Mouse (Mus musculus) embryonic stem cell, embryonic (primary cell): ENCODE results near the gene Apoa5.

ENCODE experiments used
- CTCF ChIA-PET, 4 experiments: fragments of 300-600 bp in 2 of 4; fragments of 350-600 bp in 2 of 4; sonication (Branson Sonifier 250); formaldehyde crosslinking; loops; one replicate each; lab custom pipeline; 2022; ENCODE audit warnings: inconsistent platforms in 2 of 4; lab: Charles Lee
- POLR2A ChIA-PET, 4 experiments: fragments of 300-600 bp in 2 of 4; fragments of 350-600 bp in 2 of 4; sonication (Branson Sonifier 250); formaldehyde crosslinking; loops; one replicate each; lab custom pipeline; 2022; ENCODE audit warnings: antibody characterized with exemption in 4 of 4, inconsistent platforms in 1 of 4; lab: Charles Lee

Apoa5 gene

GRCm38 (mm10) chr9:46246752-46247324 lies 21.6 kb upstream of the Apoa5 start:
- ChIA-PET POLR2A (interaction anchor here in 3 of 4 experiments (0.6 to 3.8 kb wide), 11 partner anchors 12 to 444 kb away, joined by 3 to 17 read pairs (median 4); partner anchors contain the start of gene Apoa1 (in 1 of the 3)), CTCF (interaction anchor here (0.6 to 2.6 kb wide), 45 partner anchors 9 to 722 kb away, joined by 3 to 31 read pairs (median 4); partner anchors contain the start of genes Pafah1b2 (in 2 of the 4), Sik3 (in 2 of the 4) and Apoa1 (in 1 of the 4))

GRCm38 (mm10) chr9:46256177-46256576 lies 12.3 kb upstream of the Apoa5 start:
- CTCF ChIA-PET: interaction anchor here in 2 of 4 experiments (0.7 to 1.8 kb wide), 2 partner anchors 9 to 63 kb away, joined by 4 read pairs; no protein-coding TSS in a partner anchor
- POLR2A ChIA-PET: interaction anchor here in 1 of 4 experiments (1.8 kb wide), 1 partner anchor 13 kb away, joined by 4 read pairs; no protein-coding TSS in a partner anchor

- POLR2A ChIA-PET: interaction anchor here in 3 of 4 experiments (0.6 to 1.3 kb wide), 7 partner anchors 11 to 372 kb away, joined by 3 to 6 read pairs (median 3); no protein-coding TSS in a partner anchor
- CTCF ChIA-PET: interaction anchor here in 1 of 4 experiments (0.9 to 1.1 kb wide), 4 partner anchors 10 to 178 kb away, joined by 3 read pairs; partner anchors contain the start of gene Bud13
These were observed 11.6 kb upstream of the Apoa5 start for GRCm38 (mm10) chr9:46256658-46257385.

- ChIA-PET CTCF (interaction anchor here in 1 of 4 experiments (0.9 to 1.1 kb wide), 4 partner anchors 11 to 179 kb away, joined by 3 read pairs; partner anchors contain the start of gene Bud13), POLR2A (interaction anchor here in 2 of 4 experiments (0.6 to 1.3 kb wide), 6 partner anchors 10 to 372 kb away, joined by 3 to 5 read pairs (median 3); no protein-coding TSS in a partner anchor)
These were observed 10.9 kb upstream of the Apoa5 start for GRCm38 (mm10) chr9:46257546-46257945.

- ChIA-PET POLR2A (interaction anchor here in 2 of 4 experiments (0.7 to 2.0 kb wide), 5 partner anchors 10 to 207 kb away, joined by 3 to 6 read pairs (median 4); partner anchors contain the start of gene Bud13 (in 1 of the 2)), CTCF (no interaction called here)
These were observed 9.3 kb upstream of the Apoa5 start for GRCm38 (mm10) chr9:46259111-46259510.

GRCm38 (mm10) chr9:46261131-46261530 lies 7.3 kb upstream of the Apoa5 start:
- ChIA-PET CTCF (interaction anchor here in 2 of 4 experiments (0.6 to 0.9 kb wide), 2 partner anchors 12 to 32 kb away, joined by 3 to 4 read pairs; partner anchors contain the start of gene Zpr1 (in 1 of the 2)), POLR2A (interaction anchor here in 1 of 4 experiments (1.1 kb wide), 1 partner anchor 22 kb away, joined by 3 read pairs; the partner anchor contains the start of gene Bud13)

- ChIA-PET CTCF (interaction anchor here in 3 of 4 experiments (0.9 to 2.1 kb wide), 6 partner anchors 14 to 83 kb away, joined by 3 to 10 read pairs (median 6); partner anchors contain the start of gene Bud13 (in 2 of the 3)), POLR2A (interaction anchor here in 3 of 4 experiments (0.9 to 2.2 kb wide), 12 partner anchors 9 to 48 kb away, joined by 3 to 10 read pairs (median 4); partner anchors contain the start of gene Bud13 (in 3 of the 3))
These were observed 692 bp downstream of the Apoa5 start for GRCm38 (mm10) chr9:46269125-46269524.

- POLR2A ChIA-PET: interaction anchor here (0.5 to 2.2 kb wide), 15 partner anchors 11 to 317 kb away, joined by 3 to 10 read pairs (median 4); partner anchors contain the start of gene Bud13 (in 2 of the 4)
- CTCF ChIA-PET: interaction anchor here (0.6 to 1.6 kb wide), 12 partner anchors 10 to 268 kb away, joined by 3 to 11 read pairs (median 4); partner anchors contain the start of gene Bud13 (in 2 of the 4)
These were observed 2.3 kb downstream of the Apoa5 start for GRCm38 (mm10) chr9:46270782-46271181.

- ChIA-PET POLR2A (interaction anchor here (0.9 to 3.6 kb wide), 7 partner anchors 11 to 317 kb away, joined by 3 to 36 read pairs (median 5); partner anchors contain the start of genes Bud13 (in 3 of the 4) and Sidt2 (in 1 of the 4)), CTCF (interaction anchor here (0.5 to 2.7 kb wide), 14 partner anchors 10 to 365 kb away, joined by 3 to 41 read pairs (median 3); partner anchors contain the start of genes Bud13 (in 2 of the 4), Apoa1 (in 1 of the 4), Pcsk7 (in 1 of the 4) and Rnf214 (in 1 of the 4))
These were observed 3.6 kb downstream of the Apoa5 start for GRCm38 (mm10) chr9:46272070-46272469.

GRCm38 (mm10) chr9:46272677-46273454 lies 4.4 kb downstream of the Apoa5 start, which contains the start of gene Zpr1:
Gene Zpr1 (plus strand): TSS chr9:46273064.
- ChIA-PET CTCF (interaction anchor here (0.5 to 2.7 kb wide), 17 partner anchors 10 to 852 kb away, joined by 3 to 41 read pairs (median 3); partner anchors contain the start of genes Bud13 (in 3 of the 4), Apoa1 (in 1 of the 4), Pcsk7 (in 1 of the 4) and Rnf214 (in 1 of the 4)), POLR2A (interaction anchor here (0.9 to 3.6 kb wide), 10 partner anchors 10 to 317 kb away, joined by 3 to 36 read pairs (median 4); partner anchors contain the start of genes Bud13 (in 4 of the 4) and Sidt2 (in 1 of the 4))

GRCm38 (mm10) chr9:46274494-46274893 lies 6.1 kb downstream of the Apoa5 start:
- ChIA-PET POLR2A (interaction anchor here in 3 of 4 experiments (0.6 to 3.6 kb wide), 3 partner anchors 8 to 85 kb away, joined by 10 to 36 read pairs (median 33); partner anchors contain the start of gene Bud13 (in 2 of the 3)), CTCF (interaction anchor here in 2 of 4 experiments (0.8 to 1.7 kb wide), 2 partner anchors 8 to 9 kb away, joined by 4 read pairs; partner anchors contain the start of gene Bud13 (in 2 of the 2))

GRCm38 (mm10) chr9:46282631-46283436 lies 14.4 kb downstream of the Apoa5 start, which contains the start of gene Bud13:
Gene Bud13 (plus strand): TSS chr9:46283008.
- ChIA-PET CTCF (interaction anchor here (0.5 to 3.7 kb wide), 41 partner anchors 8 to 436 kb away, joined by 3 to 41 read pairs (median 4); partner anchors contain the start of genes Zpr1 (in 2 of the 4), Pafah1b2 (in 1 of the 4), Pcsk7 (in 1 of the 4) and Rnf214 (in 1 of the 4)), POLR2A (interaction anchor here (0.5 to 4.0 kb wide), 46 partner anchors 9 to 933 kb away, joined by 3 to 36 read pairs (median 4); partner anchors contain the start of genes Zpr1 (in 4 of the 4), Pafah1b2 (in 2 of the 4), Sik3 (in 2 of the 4) and Apoc3 (in 1 of the 4))

- ChIA-PET CTCF (interaction anchor here in 2 of 4 experiments (0.9 to 2.0 kb wide), 5 partner anchors 9 to 39 kb away, joined by 3 to 9 read pairs (median 6); no protein-coding TSS in a partner anchor), POLR2A (interaction anchor here in 3 of 4 experiments (0.6 to 2.1 kb wide), 6 partner anchors 9 to 314 kb away, joined by 3 to 7 read pairs (median 3); partner anchors contain the start of gene Bud13 (in 2 of the 3))
These were observed 29.9 kb downstream of the Apoa5 start for GRCm38 (mm10) chr9:46298381-46298780.

GRCm38 (mm10) chr9:46302142-46302541 lies 33.7 kb downstream of the Apoa5 start:
- ChIA-PET POLR2A (interaction anchor here in 3 of 4 experiments (0.5 to 1.8 kb wide), 7 partner anchors 12 to 310 kb away, joined by 3 to 6 read pairs (median 3); partner anchors contain the start of gene Bud13 (in 2 of the 3)), CTCF (interaction anchor here (0.5 to 2.2 kb wide), 40 partner anchors 9 to 1427 kb away, joined by 3 to 18 read pairs (median 4); partner anchors contain the start of genes Bud13 (in 1 of the 4) and Zpr1 (in 1 of the 4))
